Mouse (Mus musculus): ENCODE measurements at regions not wholly inside any gene's neighbourhood (a gene's known extent, or its start where the extent isn't known, plus 50 kb on each side); places are given as distances from the start of the nearest gene placed in this dataset.

DNA sequence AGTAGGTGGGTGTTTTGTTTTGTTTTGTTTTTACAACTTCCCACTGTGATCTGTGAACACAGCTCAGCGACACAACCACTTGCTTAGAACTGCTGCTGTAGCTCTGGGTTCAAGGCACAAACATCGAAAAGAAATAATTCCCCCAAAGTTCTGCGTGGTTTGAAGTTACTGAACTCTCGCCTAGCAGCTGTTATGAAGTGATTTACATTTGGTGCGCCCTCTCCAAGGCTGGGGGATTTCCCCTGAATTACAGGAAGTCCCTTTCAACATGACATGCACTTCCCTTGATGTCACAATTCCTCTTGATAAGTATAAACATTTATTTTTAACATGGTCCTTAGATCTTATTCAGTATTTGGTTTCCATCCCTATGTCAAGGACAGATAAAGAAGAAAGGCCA, 336.3 kb upstream of the Adgrl2 start:
- peak in 1 of 2 experiments; percentile 45 for DNase-seq (ENCODE audit: low spot score in 2 of 2)

- DNase-seq (ENCODE audit: low spot score in 2 of 2), result no peak
Measured at GRCm38 (mm10) chr3:149324088-149324487, 333.7 kb upstream of the Adgrl2 start.

GRCm38 (mm10) chr3:149318728-149319127, 328.4 kb upstream of the Adgrl2 start:
- DNase-seq (ENCODE audit: low spot score in 2 of 2), result no peak

DNA sequence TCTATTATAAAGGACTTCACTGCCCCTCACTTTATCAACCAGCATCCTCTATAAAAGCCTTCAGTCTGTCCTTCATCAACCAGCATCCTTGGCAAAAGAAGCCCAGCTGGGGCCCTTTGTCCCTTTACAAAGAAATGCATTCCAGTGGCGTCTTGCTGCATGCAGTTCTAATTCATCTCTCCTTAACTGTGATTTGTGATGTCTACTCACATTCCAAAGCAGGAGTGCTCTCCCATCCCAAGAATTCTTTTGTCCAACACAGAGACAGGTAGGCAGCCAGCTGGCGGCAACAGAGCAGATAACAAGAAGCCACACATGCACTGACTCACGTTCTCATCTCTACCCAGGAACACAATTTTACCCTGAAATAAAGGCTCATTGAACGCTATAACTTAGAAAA, 323.9 kb upstream of the Adgrl2 start:
- no peak for DNase-seq (ENCODE audit: low spot score in 2 of 2)

DNA sequence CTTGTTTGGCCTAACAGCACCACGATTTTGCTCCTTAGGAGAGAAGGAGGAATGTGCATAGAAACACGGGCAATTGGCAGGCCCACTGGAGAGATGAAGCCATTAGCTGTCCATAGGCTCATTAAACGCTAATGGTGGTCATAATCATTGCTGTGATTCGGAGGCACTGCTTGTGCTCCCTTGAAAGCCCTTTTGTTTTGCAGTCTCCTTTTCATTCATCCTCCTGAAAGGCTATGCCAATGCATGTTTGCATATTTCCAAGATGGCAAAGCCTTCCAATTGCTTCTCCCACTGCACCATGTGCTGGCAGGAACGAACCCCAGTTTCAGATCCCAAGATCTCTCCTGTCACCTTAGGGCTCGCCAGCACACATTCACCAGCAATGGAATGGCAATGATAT, 322.9 kb upstream of the Adgrl2 start:
- DNase-seq (ENCODE audit: low spot score in 2 of 2), result no peak

DNA sequence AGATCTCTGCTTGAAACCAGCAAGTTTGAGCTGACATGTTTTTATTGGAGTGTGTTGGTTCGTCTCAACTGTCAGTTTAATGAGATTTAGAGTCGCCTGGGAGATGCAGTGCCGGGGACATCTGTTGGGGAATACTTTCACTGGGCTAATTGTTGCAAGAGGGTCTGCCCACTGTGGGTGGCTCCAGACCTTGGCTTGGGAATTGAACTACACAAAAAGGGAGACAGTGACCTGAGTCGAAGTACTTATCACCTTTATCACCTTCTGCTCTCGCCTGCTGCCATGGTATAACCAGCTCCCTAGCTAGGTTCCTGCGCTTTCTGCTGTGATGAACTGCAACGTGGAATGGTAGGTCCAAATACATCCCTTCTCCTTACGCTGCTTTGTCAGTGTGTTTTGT, 321.2 kb upstream of the Adgrl2 start:
- DNase-seq (ENCODE audit: low spot score in 2 of 2), result no peak

GRCm38 (mm10) chr3:149306709-149307108, 316.4 kb upstream of the Adgrl2 start:
- DNase-seq (ENCODE audit: low spot score in 2 of 2), result no peak

GRCm38 (mm10) chr3:149306291-149306690, 315.9 kb upstream of the Adgrl2 start:
- no peak for DNase-seq (ENCODE audit: low spot score in 2 of 2)

DNA sequence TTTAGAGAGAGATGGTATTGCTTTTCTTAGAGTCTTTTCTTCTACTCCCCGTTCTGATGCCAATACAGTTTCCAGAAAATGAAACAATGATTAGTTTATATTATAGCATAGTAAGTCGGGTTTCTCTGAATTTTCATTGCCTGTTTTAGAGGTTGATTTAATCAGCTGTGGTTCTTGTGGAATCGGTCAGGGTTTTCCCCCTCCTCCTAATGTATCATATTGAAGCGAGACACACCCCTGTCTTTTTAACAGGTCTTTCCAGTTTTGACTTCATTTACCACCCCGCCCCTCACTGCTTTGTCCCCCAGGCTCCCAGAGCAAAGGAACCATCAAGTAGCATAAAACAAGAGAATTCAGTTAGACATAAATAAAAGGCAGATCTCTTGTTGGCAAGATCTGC, 315.1 kb upstream of the Adgrl2 start:
- no peak for DNase-seq (ENCODE audit: low spot score in 2 of 2)

GRCm38 (mm10) chr3:149305011-149305413, 314.7 kb upstream of the Adgrl2 start:
- no peak for DNase-seq (ENCODE audit: low spot score in 2 of 2)

DNA sequence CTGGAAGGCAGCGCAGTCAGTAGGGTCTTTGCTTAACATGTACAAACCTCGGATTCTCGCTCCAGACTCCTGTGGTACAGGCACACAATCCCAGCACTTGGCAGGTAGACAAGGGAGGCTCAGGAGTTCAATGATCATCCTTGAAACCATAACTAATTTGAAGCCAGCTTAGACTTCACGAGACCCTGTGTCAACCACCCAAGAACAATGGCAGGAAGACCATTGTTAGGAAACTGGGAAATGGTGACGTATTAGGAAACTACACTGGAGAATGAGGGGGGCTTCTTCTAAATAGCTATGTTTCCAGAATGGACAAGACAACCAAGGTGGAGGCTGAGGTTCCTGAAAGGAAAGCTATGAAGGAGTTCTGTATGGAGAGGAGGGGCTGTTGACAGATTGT, 313.1 kb upstream of the Adgrl2 start:
- no peak for DNase-seq (ENCODE audit: low spot score in 2 of 2)

DNA sequence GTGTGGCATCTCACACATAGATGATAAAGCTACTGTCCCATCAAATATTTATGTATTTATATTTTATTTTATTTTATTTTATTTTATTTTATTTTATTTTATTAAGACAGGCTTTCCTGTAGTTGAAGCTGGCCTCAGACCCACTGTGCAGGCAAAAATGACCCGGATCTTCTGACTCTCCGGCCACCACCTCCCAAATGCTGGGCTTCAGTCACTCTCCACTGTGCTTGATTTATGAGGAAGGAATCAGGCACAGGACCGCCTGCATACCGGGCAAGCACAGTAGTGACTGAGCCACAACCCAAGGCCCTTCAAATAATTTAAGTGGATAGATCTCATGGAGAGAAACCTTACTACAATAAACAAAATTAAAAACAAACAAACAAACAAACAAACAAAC, 309.6 kb upstream of the Adgrl2 start:
- no peak for DNase-seq (ENCODE audit: low spot score in 2 of 2)

GRCm38 (mm10) chr3:149296419-149296962, 306.1 kb upstream of the Adgrl2 start:
- DNase-seq (ENCODE audit: low spot score in 2 of 2), result no peak

- no peak for DNase-seq (ENCODE audit: low spot score in 2 of 2)
Measured at GRCm38 (mm10) chr3:149295942-149296341, 305.6 kb upstream of the Adgrl2 start.

GRCm38 (mm10) chr3:149295257-149295831, 305.0 kb upstream of the Adgrl2 start:
- DNase-seq (ENCODE audit: low spot score in 2 of 2), result no peak

- DNase-seq (ENCODE audit: low spot score in 2 of 2), result no peak
Measured at GRCm38 (mm10) chr3:149294445-149294844, 304.1 kb upstream of the Adgrl2 start.

GRCm38 (mm10) chr3:149292459-149292858, 302.1 kb upstream of the Adgrl2 start:
- no peak for DNase-seq (ENCODE audit: low spot score in 2 of 2)

- no peak for DNase-seq (ENCODE audit: low spot score in 2 of 2)
Measured at GRCm38 (mm10) chr3:149291473-149291872, 301.1 kb upstream of the Adgrl2 start.

- no peak for DNase-seq (ENCODE audit: low spot score in 2 of 2)
Measured at GRCm38 (mm10) chr3:149290228-149290627, 299.9 kb upstream of the Adgrl2 start.

DNA sequence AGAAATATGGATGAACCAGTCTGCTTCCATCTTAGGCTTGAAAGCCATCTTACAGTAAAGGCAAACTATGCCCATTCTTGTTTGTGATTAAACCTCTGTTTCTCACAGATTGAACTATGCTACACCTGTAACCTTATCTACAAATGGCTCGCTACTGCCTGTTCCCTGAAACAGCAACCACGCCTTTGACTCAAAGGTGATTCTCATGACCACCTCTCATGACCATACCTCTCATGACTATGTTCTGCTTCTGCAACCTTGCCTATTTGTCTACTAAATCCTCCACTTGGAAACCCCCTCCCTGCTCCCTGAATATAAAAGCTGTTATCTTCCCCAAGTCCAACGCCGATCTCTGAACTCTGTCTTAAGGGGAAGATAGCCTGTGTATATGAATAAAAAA, 296.7 kb upstream of the Adgrl2 start:
- no peak for DNase-seq (ENCODE audit: low spot score in 2 of 2)

- DNase-seq (ENCODE audit: low spot score in 2 of 2), result no peak
Measured at GRCm38 (mm10) chr3:149284976-149285375, 294.6 kb upstream of the Adgrl2 start.

DNA sequence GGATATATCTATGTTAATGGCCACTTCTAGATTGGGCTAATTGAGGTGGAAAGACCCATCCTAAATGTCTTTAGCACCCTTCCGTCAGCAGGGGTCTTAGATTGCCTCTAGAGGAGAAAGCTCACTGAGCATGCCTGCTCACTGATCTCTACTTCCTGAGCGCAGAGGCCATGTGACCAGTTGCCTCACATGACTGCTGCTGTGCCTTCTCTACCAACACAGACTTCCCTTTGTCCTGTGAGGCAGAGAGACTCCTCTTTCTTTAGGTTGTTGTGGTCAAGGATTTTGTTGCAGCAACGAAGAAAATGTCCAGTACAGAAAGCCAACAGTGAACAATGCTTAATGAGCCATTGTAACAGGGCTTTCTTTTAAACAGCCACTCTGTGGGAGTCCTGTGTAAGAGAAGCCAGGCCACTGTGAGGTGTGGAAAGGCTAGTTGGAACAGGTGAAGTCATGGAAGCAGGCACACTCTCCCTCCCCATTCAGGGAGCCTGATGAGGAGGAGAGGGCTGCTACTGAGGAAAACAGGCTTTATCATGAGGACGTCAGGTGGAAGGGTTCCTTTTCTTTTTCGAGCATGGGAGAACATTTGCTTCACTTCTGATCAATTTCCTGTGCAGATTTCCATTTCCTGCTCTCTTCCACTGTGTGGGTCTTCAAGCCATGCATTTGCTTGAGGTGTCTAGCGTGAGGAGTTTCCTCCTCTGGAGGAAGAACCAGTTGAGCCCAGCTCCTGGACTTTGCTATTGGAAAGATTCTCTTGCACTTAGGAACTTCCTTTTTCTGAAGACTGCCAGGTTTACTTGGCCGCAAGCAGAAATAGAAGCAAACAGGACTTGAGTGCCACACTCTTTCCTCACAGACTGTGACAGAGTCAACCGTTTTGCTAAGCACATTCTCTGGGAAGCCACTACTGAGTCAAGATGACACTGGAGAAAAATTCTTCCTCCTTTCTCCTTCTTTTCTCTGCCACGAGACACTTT, 290.7 kb upstream of the Adgrl2 start:
- peak in 1 of 2 experiments; percentile 15 for DNase-seq (ENCODE audit: low spot score in 2 of 2)

DNA sequence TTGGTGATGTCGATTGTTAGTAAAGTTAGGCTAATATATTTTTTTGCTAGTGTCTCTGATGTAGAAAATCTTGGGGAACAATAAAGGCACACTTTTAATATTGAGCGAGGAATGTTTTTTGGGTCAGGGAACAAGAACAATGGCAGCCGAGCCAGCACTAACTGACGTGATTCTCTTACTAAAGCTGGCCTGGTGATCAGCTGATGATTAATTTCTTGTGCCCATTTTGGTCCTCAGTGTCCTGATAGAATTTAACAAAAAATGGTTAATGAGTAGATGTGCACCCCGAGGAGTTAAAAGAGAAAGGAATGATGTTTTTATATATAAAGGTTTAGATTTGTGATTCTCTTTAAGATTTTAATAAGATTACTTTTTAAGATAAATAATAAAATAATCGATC, 289.0 kb upstream of the Adgrl2 start:
- DNase-seq (ENCODE audit: low spot score in 2 of 2), result no peak
